Mouse (Mus musculus) liver, adult 2 months (tissue): ENCODE data around the gene Macf1.

Source experiments
- CTCF ChIP-seq: fragments of 200-500 bp; IDR thresholded peaks from 2 replicates; pipeline ENCODE4 v1.5.1; 2011; ENCODE audit warnings: low read depth, low read length, control low read depth
- POLR2A ChIP-seq: fragments of 200-500 bp; IDR thresholded peaks from 2 replicates; pipeline ENCODE4 v1.6.1; 2011; ENCODE audit warnings: low read length, control low read depth; ENCODE audit not compliant: insufficient read depth; ENCODE audit errors: extremely low read depth

- TF ChIP-seq POLR2A (no peak), CTCF (no peak)
Measured at GRCm38 (mm10) chr4:123448015-123448414, 236.1 kb downstream of the Macf1 start.
